ENCODE assay signal across 8 mouse cellular contexts in the genomic region with DNA sequence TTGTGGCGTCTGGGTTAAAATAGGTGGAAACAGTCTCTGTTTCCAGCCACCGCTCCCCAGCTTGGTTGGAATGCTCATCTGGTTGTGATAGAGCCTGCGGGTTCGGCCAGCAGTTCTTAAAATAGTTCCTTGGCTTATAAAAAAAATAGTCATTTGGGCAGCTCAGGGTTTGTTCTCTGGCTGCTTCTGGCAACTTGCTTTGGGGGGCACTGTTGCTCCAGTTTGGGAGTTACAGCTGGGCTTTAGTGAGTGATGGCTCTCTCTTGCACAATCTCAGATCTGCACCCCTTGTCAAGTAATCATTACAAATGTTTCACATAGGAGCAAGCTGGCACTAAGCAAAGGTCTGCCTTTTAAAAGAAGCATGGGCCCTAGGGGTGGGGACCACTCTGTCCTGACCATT.
DNase-seq lines count a peak whose midpoint lies in the region; ATAC-seq and TF ChIP-seq lines count a peak whose summit lies in the region.

No protein-coding gene starts in this region.

- no peak overlapping the region for H3K9ac ChIP-seq in ES-E14 (ENCODE audit: insufficient read depth, low read depth, low read length, poor library complexity, severe bottlenecking)
- no peak overlapping the region for H3K9ac ChIP-seq in forebrain, embryonic 16.5 days (replicated peaks; ENCODE audit: low read depth, low read length)

- WGBS in cerebellum, adult 2 months, result 4% methylated on average over 4 of the region's 4 CpGs
- 41% methylated on average over 4 of the region's 4 CpGs for WGBS in forebrain, embryonic 16.5 days

- TF ChIP-seq POLR2A in cerebellum, adult 2 months (IDR thresholded peaks at IDR 0.05; ENCODE audit: borderline replicate concordance, insufficient read depth, low read length), result no peak

- H3K9me3 ChIP-seq in ES-E14 (ENCODE audit: control insufficient read depth, insufficient read depth, low read depth, low read length), result no peaks in the 10 kb centered on the region
- H3K9me3 ChIP-seq in forebrain, embryonic 16.5 days (ENCODE audit: control insufficient read depth, low read length), result peaks cover 6% of the 10 kb centered on the region

- ATAC-seq in forebrain, embryonic 16.5 days, result peak; percentile 69
- no peak for ATAC-seq in granulocyte monocyte progenitor cell, adult 5-6 weeks (replicated peaks; ENCODE audit: poor library complexity, severe bottlenecking)

- H3K27ac ChIP-seq in ES-E14 (ENCODE audit: insufficient read depth, low read depth, low read length, poor library complexity, severe bottlenecking), result no peak overlapping the region
- H3K27ac ChIP-seq in cerebellum, adult 2 months (ENCODE audit: insufficient read depth, low read length), result no peak overlapping the region
- H3K27ac ChIP-seq in forebrain, embryonic 16.5 days (ENCODE audit: low read length), result no peak overlapping the region

- DNase-seq in ES-E14 (ENCODE audit: low read depth, low spot score), result peak; percentile 21
- DNase-seq in cerebellum, adult 2 months, result peak; percentile 77 to 78
- DNase-seq in heart, postnatal 25 days (ENCODE audit: low spot score), result peak; percentile 49
- peak; percentile 66 to 77 for DNase-seq in kidney, postnatal 4 days
- DNase-seq in lung, postnatal 14 days, result peak; percentile 57
- peak; percentile 10 for DNase-seq in right cerebral cortex, postnatal 25 days

- H3K27me3 ChIP-seq in cerebellum, adult 2 months (ENCODE audit: control insufficient read depth, insufficient read depth, low read length), result no peaks in the 10 kb centered on the region
- H3K27me3 ChIP-seq in forebrain, embryonic 16.5 days (replicated peaks; ENCODE audit: control insufficient read depth, insufficient read depth, low read length), result no peaks in the 10 kb centered on the region

- intact Hi-C loops in heart, postnatal 25 days (cut with DNase I), result loop anchor here (5.0 to 10.0 kb wide), 3 partner anchors 469 to 1342 kb away; no protein-coding TSS in a partner anchor

- H3K36me3 ChIP-seq in ES-E14 (ENCODE audit: control insufficient read depth, insufficient read depth, low read length, poor library complexity, severe bottlenecking), result no peaks in the 10 kb centered on the region
- no peaks in the 10 kb centered on the region for H3K36me3 ChIP-seq in forebrain, embryonic 16.5 days (ENCODE audit: control insufficient read depth, insufficient read depth)

- in situ Hi-C loops in ES-E14 (cut with MboI; ENCODE audit: low sequenced_read_pairs in 2 of 2, unreplicated experiment in 2 of 2), result no loop called here

- no peaks in the 10 kb centered on the region for H3K4me1 ChIP-seq in ES-E14 (ENCODE audit: control insufficient read depth in 2 of 2, insufficient read depth in 2 of 2, low read length in 2 of 2, poor library complexity in 1 of 2)
- H3K4me1 ChIP-seq in cerebellum, adult 2 months (ENCODE audit: control insufficient read depth, insufficient read depth, low read length), result no peaks in the 10 kb centered on the region
- H3K4me1 ChIP-seq in forebrain, embryonic 16.5 days (replicated peaks; ENCODE audit: control insufficient read depth, insufficient read depth, low read length), result 0 out of 2 replicates have a peak, but pooled peaks cover 2% of the 10 kb centered on the region

- H3K4me3 ChIP-seq in ES-E14 (ENCODE audit: insufficient read depth in 1 of 2, low read depth in 1 of 2, low read length in 2 of 2, poor library complexity in 1 of 2, severe bottlenecking in 1 of 2), result no peak overlapping the region
- H3K4me3 ChIP-seq in cerebellum, adult 2 months (replicated peaks; ENCODE audit: insufficient read depth, low read depth, low read length), result no peak overlapping the region
- H3K4me3 ChIP-seq in forebrain, embryonic 16.5 days (replicated peaks; ENCODE audit: low read length), result no peak overlapping the region

- TF ChIP-seq CTCF in cerebellum, adult 2 months (IDR thresholded peaks at IDR 0.05; ENCODE audit: borderline replicate concordance, insufficient read depth, low read depth, low read length), result peak; percentile 82; the same call in 1 of the 2 replicates

- H3K4me2 ChIP-seq in forebrain, embryonic 16.5 days (ENCODE audit: low read length), result no peak overlapping the region

TF ChIP-seq in ES-E14, 5 proteins besides CTCF, POLR2A, EP300 and RAD21:
- peak; percentile 54; the same call in 1 of the 2 replicates for TF ChIP-seq ZC3H11A (IDR thresholded peaks at IDR 0.05; ENCODE audit: borderline replicate concordance, low read depth, low read length)
- no peak for TF ChIP-seq MAFK (IDR thresholded peaks at IDR 0.05; ENCODE audit: insufficient read depth, low read depth, low read length)
- no peak for TF ChIP-seq CHD2 (IDR thresholded peaks at IDR 0.05; ENCODE audit: low read depth, low read length)
- no peak for TF ChIP-seq HCFC1 (IDR thresholded peaks at IDR 0.05; ENCODE audit: borderline replicate concordance, insufficient read depth, low read length)
- TF ChIP-seq ZNF384 (IDR thresholded peaks at IDR 0.05; ENCODE audit: low read depth, low read length), result no peak

Comparison
In these comparisons a context has a peak if more than half of its experiments do, and no peak if none do; other contexts are left out.
1. DNase-seq: peak in every context shown above with its lines; median percentile 78 in cerebellum, adult 2 months; 72 in kidney, postnatal 4 days; 57 in lung, postnatal 14 days; 49 in heart, postnatal 25 days; 21 in ES-E14; 10 in right cerebral cortex, postnatal 25 days.